Mouse (Mus musculus): ENCODE data around the gene Ftl1. TPM values are rescaled to one million over a fixed set of nuclear protein-coding genes. Genes with fewer than 3 reads are reported as not detected.
A peak's percentile ranks its signal among the peaks of the same experiment; 100 is the strongest.
"Not testable (repeated sequence)": the region's sequence is repeated elsewhere in the genome, so short reads cannot be mapped to it uniquely, and the experiment has no call there.

The Ftl1 gene
- 4,030 and 4,320 TPM in 2 replicates for polyA plus RNA-seq (2014; fragmentation: Nextera tagmentation; extraction: Ambion mirVana)

DNA sequence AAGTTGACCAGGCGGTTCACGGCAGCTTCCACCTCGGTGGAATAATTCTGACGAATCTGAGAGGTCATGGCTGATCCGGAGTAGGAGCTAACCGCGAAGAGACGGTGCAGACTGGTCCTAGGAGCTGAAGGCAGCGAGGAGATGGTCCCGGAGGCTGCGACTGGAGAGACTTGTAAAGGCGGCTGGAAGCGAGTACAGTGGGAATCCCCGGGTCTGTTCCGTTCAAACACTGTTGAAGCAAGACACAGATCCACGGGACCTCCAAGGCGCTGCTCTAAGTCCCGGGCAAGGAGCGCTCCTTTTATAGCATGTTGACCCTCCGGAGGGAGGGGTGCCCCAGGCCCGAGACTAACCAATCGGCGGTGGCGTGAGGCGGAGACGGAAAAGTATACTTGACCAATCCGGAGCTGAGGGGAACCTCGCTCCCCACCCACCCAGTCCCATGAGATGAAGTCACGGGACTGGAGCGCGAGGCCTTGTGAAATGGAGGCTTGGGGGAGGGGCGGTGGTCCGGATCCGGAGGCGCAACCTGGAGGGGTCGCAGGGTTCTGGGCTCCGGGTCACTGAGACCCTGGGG is at the start of gene Ftl1:
Gene Ftl1 (minus strand): TSS at position 321 of the 577 bp plus-strand sequence.
- not testable (repeated sequence) for H3K27me3 ChIP-seq (ENCODE audit: control insufficient read depth, insufficient read depth, low read length); H3K9me3 ChIP-seq (replicated peaks; ENCODE audit: control insufficient read depth, low read length)
- H3K9ac ChIP-seq (ENCODE audit: low read depth, low read length) = peak within 1 kb of the TSS; percentile 94
- H3K4me2 ChIP-seq = peak within 1 kb of the TSS; percentile 80
- H3K36me3 ChIP-seq (ENCODE audit: control insufficient read depth, insufficient read depth, low read length) = peaks cover 20% of the 10 kb centered on the region
- H3K4me1 ChIP-seq (ENCODE audit: control insufficient read depth, insufficient read depth, low read length) = peaks cover 27% of the 10 kb centered on the region
- ATAC-seq (replicated peaks; ENCODE audit: insufficient number of reproducible peaks, low FRiP score, low TSS enrichment) = peak; percentile 94
- H3K4me3 ChIP-seq (ENCODE audit: low read depth, low read length) = peak within 1 kb of the TSS; percentile 70
- H3K27ac ChIP-seq (ENCODE audit: low read depth, low read length) = peak within 1 kb of the TSS; percentile 93
- WGBS (ENCODE audit: insufficient replicate concordance) = 0% methylated on average over 23 of the region's 37 CpGs

- 33% methylated on average over 19 of the region's 19 CpGs for WGBS (ENCODE audit: insufficient replicate concordance)
- peak overlapping the region; percentile 87 for H3K4me2 ChIP-seq
- peak overlapping the region; percentile 75 for H3K9ac ChIP-seq (ENCODE audit: low read depth, low read length)
- peaks cover 17% of the 10 kb centered on the region for H3K4me1 ChIP-seq (ENCODE audit: control insufficient read depth, insufficient read depth, low read length)
- ATAC-seq (replicated peaks; ENCODE audit: insufficient number of reproducible peaks, low FRiP score, low TSS enrichment) = no peak; the same call in 1 of the 2 replicates
- peak overlapping the region; percentile 89; the same call in 1 of the 2 replicates for H3K27ac ChIP-seq (ENCODE audit: low read depth, low read length)
- H3K27me3 ChIP-seq (ENCODE audit: control insufficient read depth, insufficient read depth, low read length) = no peaks in the 10 kb centered on the region
- H3K9me3 ChIP-seq (replicated peaks; ENCODE audit: control insufficient read depth, low read length) = no peaks in the 10 kb centered on the region
- peak overlapping the region; percentile 56 for H3K4me3 ChIP-seq (ENCODE audit: low read depth, low read length)
- H3K36me3 ChIP-seq (ENCODE audit: control insufficient read depth, insufficient read depth, low read length) = peaks cover 11% of the 10 kb centered on the region; the same call in 1 of the 2 replicates
These were observed 49.6 kb upstream of the Ftl1 start for GRCm38 (mm10) chr7:45509181-45509882.

- Histone ChIP-seq H3K9ac (ENCODE audit: low read depth, low read length) (peak overlapping the region; percentile 52), H3K36me3 (ENCODE audit: control insufficient read depth, insufficient read depth, low read length) (peaks cover 11% of the 10 kb centered on the region; the same call in 1 of the 2 replicates), H3K4me3 (ENCODE audit: low read depth, low read length) (peak overlapping the region; percentile 56; the same call in 1 of the 2 replicates), H3K27ac (ENCODE audit: low read depth, low read length) (no peak overlapping the region), H3K9me3 (replicated peaks; ENCODE audit: control insufficient read depth, low read length) (no peaks in the 10 kb centered on the region), H3K4me1 (ENCODE audit: control insufficient read depth, insufficient read depth, low read length) (peaks cover 17% of the 10 kb centered on the region), H3K4me2 (peak overlapping the region; percentile 87), H3K27me3 (ENCODE audit: control insufficient read depth, insufficient read depth, low read length) (no peaks in the 10 kb centered on the region)
- peak; percentile 65; the same call in 1 of the 2 replicates for ATAC-seq (replicated peaks; ENCODE audit: insufficient number of reproducible peaks, low FRiP score, low TSS enrichment)
- WGBS (ENCODE audit: insufficient replicate concordance) = 70% methylated on average over 6 of the region's 6 CpGs
These were observed 48.9 kb upstream of the Ftl1 start for GRCm38 (mm10) chr7:45508561-45508960.

GRCm38 (mm10) chr7:45507583-45507982 is 47.9 kb upstream of the Ftl1 start:
- Histone ChIP-seq H3K27ac (ENCODE audit: low read depth, low read length) (no peak overlapping the region), H3K4me3 (ENCODE audit: low read depth, low read length) (no peak overlapping the region), H3K4me1 (ENCODE audit: control insufficient read depth, insufficient read depth, low read length) (peaks cover 17% of the 10 kb centered on the region), H3K9ac (ENCODE audit: low read depth, low read length) (no peak overlapping the region), H3K27me3 (ENCODE audit: control insufficient read depth, insufficient read depth, low read length) (no peaks in the 10 kb centered on the region), H3K4me2 (no peak overlapping the region), H3K9me3 (replicated peaks; ENCODE audit: control insufficient read depth, low read length) (no peaks in the 10 kb centered on the region), H3K36me3 (ENCODE audit: control insufficient read depth, insufficient read depth, low read length) (peaks cover 11% of the 10 kb centered on the region; the same call in 1 of the 2 replicates)
- no peak for ATAC-seq (replicated peaks; ENCODE audit: insufficient number of reproducible peaks, low FRiP score, low TSS enrichment)
- 84% methylated on average over 6 of the region's 6 CpGs for WGBS (ENCODE audit: insufficient replicate concordance)

- peaks cover 38% of the 10 kb centered on the region for H3K36me3 ChIP-seq (ENCODE audit: control insufficient read depth, insufficient read depth, low read length)
- H3K27ac ChIP-seq (ENCODE audit: low read depth, low read length) = no peak overlapping the region
- ATAC-seq (replicated peaks; ENCODE audit: insufficient number of reproducible peaks, low FRiP score, low TSS enrichment) = no peak
- WGBS (ENCODE audit: insufficient replicate concordance) = 94% methylated on average over 6 of the region's 6 CpGs
- peaks cover 3% of the 10 kb centered on the region; the same call in 1 of the 2 replicates for H3K4me1 ChIP-seq (ENCODE audit: control insufficient read depth, insufficient read depth, low read length)
- H3K4me2 ChIP-seq = no peak overlapping the region
- no peak overlapping the region for H3K9ac ChIP-seq (ENCODE audit: low read depth, low read length)
- H3K9me3 ChIP-seq (replicated peaks; ENCODE audit: control insufficient read depth, low read length) = no peaks in the 10 kb centered on the region
- no peak overlapping the region for H3K4me3 ChIP-seq (ENCODE audit: low read depth, low read length)
- H3K27me3 ChIP-seq (ENCODE audit: control insufficient read depth, insufficient read depth, low read length) = no peaks in the 10 kb centered on the region
These were observed 38.7 kb upstream of the Ftl1 start for GRCm38 (mm10) chr7:45498427-45498826.

DNA sequence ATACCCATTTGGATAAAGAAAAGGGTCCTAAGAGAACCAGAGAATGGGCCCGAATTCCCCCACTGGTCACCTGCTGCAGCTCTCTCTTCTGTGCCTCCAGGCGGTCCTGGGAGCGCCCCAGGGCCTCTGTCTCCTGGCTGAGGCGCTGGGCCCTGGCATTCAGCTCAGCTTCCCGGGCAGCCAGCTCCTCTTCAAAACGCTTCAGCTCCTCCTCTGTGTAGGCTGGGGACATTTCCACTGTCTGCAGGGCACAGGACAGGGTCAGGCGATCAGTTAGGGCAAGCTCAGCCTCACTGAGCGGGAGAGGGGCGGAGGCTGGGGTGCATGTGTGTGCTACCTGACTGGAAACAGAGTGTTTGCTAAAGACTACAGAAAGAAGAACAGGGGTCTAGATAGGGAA is 34.9 kb upstream of the Ftl1 start:
- no peak for ATAC-seq (replicated peaks; ENCODE audit: insufficient number of reproducible peaks, low FRiP score, low TSS enrichment)
- no peak overlapping the region for H3K9ac ChIP-seq (ENCODE audit: low read depth, low read length)
- peaks cover under 1% of the 10 kb centered on the region; the same call in 1 of the 2 replicates for H3K4me1 ChIP-seq (ENCODE audit: control insufficient read depth, insufficient read depth, low read length)
- no peak overlapping the region for H3K27ac ChIP-seq (ENCODE audit: low read depth, low read length)
- H3K36me3 ChIP-seq (ENCODE audit: control insufficient read depth, insufficient read depth, low read length) = peaks cover 42% of the 10 kb centered on the region
- no peaks in the 10 kb centered on the region for H3K9me3 ChIP-seq (replicated peaks; ENCODE audit: control insufficient read depth, low read length)
- WGBS (ENCODE audit: insufficient replicate concordance) = 83% methylated on average over 9 of the region's 9 CpGs
- no peaks in the 10 kb centered on the region for H3K27me3 ChIP-seq (ENCODE audit: control insufficient read depth, insufficient read depth, low read length)
- no peak overlapping the region for H3K4me2 ChIP-seq
- H3K4me3 ChIP-seq (ENCODE audit: low read depth, low read length) = no peak overlapping the region

DNA sequence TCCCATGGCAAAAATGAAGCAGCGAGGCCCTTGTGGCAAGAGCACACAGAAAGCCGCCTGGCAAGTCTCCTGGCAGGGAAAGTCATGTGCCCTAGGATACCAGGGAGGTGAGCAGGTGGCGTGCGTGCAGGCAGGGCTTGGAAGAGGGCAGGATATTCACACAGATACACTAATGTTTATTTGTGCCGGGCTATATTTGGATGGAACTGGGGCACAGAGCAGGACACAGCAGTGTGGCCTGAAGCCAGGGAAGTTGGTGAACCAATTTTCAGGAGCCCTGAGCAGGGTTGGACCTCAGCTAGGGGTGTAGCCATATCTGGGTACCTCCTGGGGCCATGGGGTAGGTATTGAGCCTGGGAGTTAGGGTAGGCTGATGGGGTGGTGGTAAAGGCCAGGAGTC is 33.3 kb upstream of the Ftl1 start:
- Histone ChIP-seq H3K9ac (ENCODE audit: low read depth, low read length) (no peak overlapping the region), H3K4me1 (ENCODE audit: control insufficient read depth, insufficient read depth, low read length) (0 out of 2 replicates have a peak, but pooled peaks cover 3% of the 10 kb centered on the region), H3K4me3 (ENCODE audit: low read depth, low read length) (no peak overlapping the region), H3K9me3 (replicated peaks; ENCODE audit: control insufficient read depth, low read length) (no peaks in the 10 kb centered on the region), H3K36me3 (ENCODE audit: control insufficient read depth, insufficient read depth, low read length) (peaks cover 29% of the 10 kb centered on the region), H3K27ac (ENCODE audit: low read depth, low read length) (no peak overlapping the region), H3K27me3 (ENCODE audit: control insufficient read depth, insufficient read depth, low read length) (no peaks in the 10 kb centered on the region), H3K4me2 (no peak overlapping the region)
- WGBS (ENCODE audit: insufficient replicate concordance) = 88% methylated on average over 5 of the region's 5 CpGs
- ATAC-seq (replicated peaks; ENCODE audit: insufficient number of reproducible peaks, low FRiP score, low TSS enrichment) = no peak

- H3K4me2 ChIP-seq = no peak overlapping the region
These were observed 32.7 kb upstream of the Ftl1 start for GRCm38 (mm10) chr7:45492225-45492844.

More at GRCm38 (mm10) chr7:45492225-45492844, 32.7 kb upstream of the Ftl1 start:
- H3K27ac ChIP-seq (ENCODE audit: low read depth, low read length) = no peak overlapping the region
- H3K9me3 ChIP-seq (replicated peaks; ENCODE audit: control insufficient read depth, low read length) = no peaks in the 10 kb centered on the region
- H3K9ac ChIP-seq (ENCODE audit: low read depth, low read length) = no peak overlapping the region
- ATAC-seq (replicated peaks; ENCODE audit: insufficient number of reproducible peaks, low FRiP score, low TSS enrichment) = no peak
- no peaks in the 10 kb centered on the region for H3K27me3 ChIP-seq (ENCODE audit: control insufficient read depth, insufficient read depth, low read length)
- H3K4me1 ChIP-seq (ENCODE audit: control insufficient read depth, insufficient read depth, low read length) = 0 out of 2 replicates have a peak, but pooled peaks cover 3% of the 10 kb centered on the region
- H3K4me3 ChIP-seq (ENCODE audit: low read depth, low read length) = no peak overlapping the region
- peaks cover 27% of the 10 kb centered on the region for H3K36me3 ChIP-seq (ENCODE audit: control insufficient read depth, insufficient read depth, low read length)
- WGBS (ENCODE audit: insufficient replicate concordance) = 91% methylated on average over 8 of the region's 8 CpGs

All from heart, embryonic 11.5 days (tissue).